Mouse (Mus musculus) neural tube, embryonic 15.5 days (tissue): Measurements from ENCODE around the gene Atl3. TPM values are rescaled to one million over a fixed set of nuclear protein-coding genes. Genes with fewer than 3 reads are reported as not detected.
A peak's percentile ranks its signal among the peaks of the same experiment; 100 is the strongest.

Experiments used
- ATAC-seq: fragments of 200-750 bp; cut with Nextera tagmentation; 2 replicates; pipeline ENCODE4 v1.8.0; 2017; ENCODE audit warnings: mild to moderate bottlenecking, moderate TSS enrichment, moderate library complexity; ENCODE audit not compliant: low FRiP score
- H3K27ac ChIP-seq: fragments of 300-500 bp; sonication (generic); replicated peaks from 2 replicates; pipeline ENCODE4 v1.5.1; 2015; ENCODE audit warnings: mild to moderate bottlenecking, inconsistent platforms
- H3K27me3 ChIP-seq: fragments of 300-500 bp; sonication (generic); replicated peaks from 2 replicates; pipeline ENCODE4 v1.6.1; 2015; ENCODE audit warnings: inconsistent platforms
- H3K36me3 ChIP-seq: fragments of 300-500 bp; sonication (generic); 2 replicates; pipeline ENCODE4 v1.6.1; 2015; ENCODE audit warnings: inconsistent platforms
- H3K4me1 ChIP-seq: fragments of 300-500 bp; sonication (generic); 2 replicates; pipeline ENCODE4 v1.6.1; 2015; ENCODE audit warnings: inconsistent platforms
- H3K4me2 ChIP-seq: fragments of 300-500 bp; sonication (generic); 2 replicates; pipeline ENCODE4 v1.6.1; 2015; ENCODE audit warnings: inconsistent platforms, mild to moderate bottlenecking, moderate library complexity
- H3K4me3 ChIP-seq: fragments of 300-500 bp; sonication (generic); replicated peaks from 2 replicates; pipeline ENCODE4 v1.5.1; 2015; ENCODE audit warnings: mild to moderate bottlenecking, inconsistent platforms
- H3K9ac ChIP-seq: fragments of 300-500 bp; sonication (generic); replicated peaks from 2 replicates; pipeline ENCODE4 v1.6.1; 2015; ENCODE audit warnings: mild to moderate bottlenecking, inconsistent platforms
- H3K9me3 ChIP-seq: fragments of 300-500 bp; sonication (generic); replicated peaks from 2 replicates; pipeline ENCODE4 v1.6.1; 2016; ENCODE audit warnings: inconsistent platforms
- WGBS: fragments of 180-500 bp; shearing (Covaris S2); methylation state at CpG from one replicate; pipeline ENCODE4 v1.1.7; 2015; ENCODE audit warnings: mixed read lengths; 5-methylcytosine and 5-hydroxymethylcytosine counted together
- polyA plus RNA-seq: library from polyadenylated mRNA; unstranded; fragments of >200 nt; fragmentation: Nextera tagmentation; extraction: Ambion mirVana; gene quantifications from 2 replicates; pipeline ENCODE4 v1.2.1, GENCODE M21; 2015

The Atl3 gene
- polyA plus RNA-seq, 1 experiment from 2014 or later = 7.0 TPM

- H3K4me1 ChIP-seq = no peaks in the 10 kb centered on the region
- H3K9me3 ChIP-seq = no peaks in the 10 kb centered on the region
- ATAC-seq = no peak
- H3K9ac ChIP-seq = no peak overlapping the region
- H3K36me3 ChIP-seq = no peaks in the 10 kb centered on the region
- H3K27ac ChIP-seq = no peak overlapping the region
- 90% methylated on average over 3 of the region's 3 CpGs for WGBS
- H3K27me3 ChIP-seq = no peaks in the 10 kb centered on the region
- no peak overlapping the region for H3K4me2 ChIP-seq
- H3K4me3 ChIP-seq = no peak overlapping the region
Observed at GRCm38 (mm10) chr19:7548924-7549323, 55.1 kb downstream of the Atl3 start.

- no peaks in the 10 kb centered on the region for H3K4me1 ChIP-seq
- no peak overlapping the region for H3K27ac ChIP-seq
- no peaks in the 10 kb centered on the region for H3K27me3 ChIP-seq
- 72% methylated on average over 4 of the region's 4 CpGs for WGBS
- no peak overlapping the region for H3K9ac ChIP-seq
- no peaks in the 10 kb centered on the region for H3K9me3 ChIP-seq
- H3K4me3 ChIP-seq = no peak overlapping the region
- no peak for ATAC-seq
- no peak overlapping the region for H3K4me2 ChIP-seq
- H3K36me3 ChIP-seq = no peaks in the 10 kb centered on the region
Observed at GRCm38 (mm10) chr19:7551550-7552300, 57.9 kb downstream of the Atl3 start.

DNA sequence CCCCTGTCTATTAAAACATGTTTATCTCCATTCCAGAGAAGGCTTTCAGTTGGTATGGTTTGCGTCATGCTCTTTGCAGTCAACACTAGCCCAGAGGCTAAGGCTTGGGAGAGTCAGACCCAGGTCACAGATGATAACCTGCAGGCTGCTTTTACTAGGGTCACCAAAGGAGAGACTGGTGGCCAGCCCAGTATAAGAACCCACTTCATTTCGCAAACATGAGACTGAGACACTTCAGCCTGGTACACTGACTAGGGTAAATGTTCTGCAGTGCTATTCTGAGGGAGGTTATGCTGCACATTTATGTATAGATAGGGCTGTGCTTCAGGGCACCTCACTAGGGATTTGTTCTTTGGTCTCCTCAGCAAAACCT, 58.4 kb downstream of the Atl3 start:
- H3K36me3 ChIP-seq = no peaks in the 10 kb centered on the region
- 93% methylated on average over 2 of the region's 2 CpGs for WGBS
- H3K4me3 ChIP-seq = no peak overlapping the region
- no peak overlapping the region for H3K4me2 ChIP-seq
- peaks cover 3% of the 10 kb centered on the region for H3K4me1 ChIP-seq
- no peaks in the 10 kb centered on the region for H3K27me3 ChIP-seq
- no peak overlapping the region for H3K9ac ChIP-seq
- ATAC-seq = no peak
- H3K9me3 ChIP-seq = no peaks in the 10 kb centered on the region
- no peak overlapping the region for H3K27ac ChIP-seq

- Histone ChIP-seq H3K36me3 (no peaks in the 10 kb centered on the region), H3K9ac (no peak overlapping the region), H3K4me1 (peaks cover 10% of the 10 kb centered on the region), H3K9me3 (no peaks in the 10 kb centered on the region), H3K4me2 (no peak overlapping the region), H3K27me3 (0 out of 2 replicates have a peak, but pooled peaks cover 6% of the 10 kb centered on the region), H3K4me3 (no peak overlapping the region), H3K27ac (no peak overlapping the region)
- ATAC-seq = no peak
Observed at GRCm38 (mm10) chr19:7553441-7553840, 59.6 kb downstream of the Atl3 start.

- Histone ChIP-seq H3K27me3 (0 out of 2 replicates have a peak, but pooled peaks cover 6% of the 10 kb centered on the region), H3K4me3 (no peak overlapping the region), H3K27ac (no peak overlapping the region), H3K4me2 (no peak overlapping the region), H3K9ac (no peak overlapping the region), H3K4me1 (peaks cover 10% of the 10 kb centered on the region), H3K9me3 (no peaks in the 10 kb centered on the region), H3K36me3 (no peaks in the 10 kb centered on the region)
- WGBS = 74% methylated on average over 4 of the region's 4 CpGs
- no peak for ATAC-seq
Observed at GRCm38 (mm10) chr19:7554881-7555280, 61.0 kb downstream of the Atl3 start.

DNA sequence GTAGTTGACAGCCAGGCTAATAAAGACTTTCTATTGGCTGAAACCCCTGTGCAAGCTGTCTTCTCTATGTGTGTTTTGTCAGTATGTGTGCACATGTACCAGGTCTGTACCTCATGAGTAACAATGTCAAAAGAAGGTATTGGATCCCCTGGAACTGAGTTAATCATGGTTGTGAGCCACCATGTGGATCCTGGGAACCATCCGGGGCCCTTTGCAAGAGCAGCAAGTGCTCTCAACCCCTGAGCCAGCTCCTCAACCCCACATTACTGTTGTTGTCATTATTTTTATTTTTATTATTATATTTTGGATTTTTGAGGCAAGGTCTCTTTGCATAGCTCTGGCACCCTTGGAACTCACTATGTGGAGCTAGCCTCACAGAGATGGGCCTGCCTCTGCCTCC, 62.8 kb downstream of the Atl3 start:
- H3K4me3 ChIP-seq = no peak overlapping the region
- no peak overlapping the region for H3K4me2 ChIP-seq
- no peaks in the 10 kb centered on the region for H3K9me3 ChIP-seq
- H3K9ac ChIP-seq = no peak overlapping the region
- no peaks in the 10 kb centered on the region for H3K36me3 ChIP-seq
- ATAC-seq = no peak
- 0 out of 2 replicates have a peak, but pooled peaks cover 6% of the 10 kb centered on the region for H3K27me3 ChIP-seq
- peaks cover 10% of the 10 kb centered on the region for H3K4me1 ChIP-seq
- WGBS = 97% methylated on average over 1 of the region's 1 CpGs
- no peak overlapping the region for H3K27ac ChIP-seq

DNA sequence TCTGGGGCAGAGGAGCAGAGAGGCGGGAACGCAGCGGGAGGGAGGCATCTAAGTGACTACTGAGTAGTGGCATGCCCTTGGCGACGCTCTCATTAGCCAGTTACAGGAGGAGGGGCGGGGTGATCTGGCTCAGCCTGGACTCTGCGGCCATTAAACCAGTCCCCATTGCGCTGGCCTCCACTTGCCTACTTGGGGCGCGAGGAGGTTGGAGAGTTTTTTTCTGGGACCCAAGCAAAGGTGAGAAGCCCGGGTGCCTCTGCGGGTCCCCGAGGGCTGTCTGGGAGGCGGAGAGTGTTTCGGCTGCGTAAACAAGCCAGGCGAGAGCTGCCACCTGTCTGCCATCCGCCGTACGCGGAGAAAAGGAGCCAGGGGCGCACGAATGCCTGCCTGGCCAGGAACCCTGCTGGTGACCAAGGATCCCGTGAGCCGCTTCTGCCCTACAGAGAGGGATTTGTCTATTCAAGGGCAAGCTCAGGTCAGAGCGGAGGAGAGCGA, 63.5 kb downstream of the Atl3 start, which contains the start of gene Pla2g16:
Pla2g16 (plus strand) TSS at position 132 of the 495 bp plus-strand sequence.
- H3K27me3 ChIP-seq = 0 out of 2 replicates have a peak, but pooled peaks cover 6% of the 10 kb centered on the region
- peaks cover 10% of the 10 kb centered on the region for H3K4me1 ChIP-seq
- H3K27ac ChIP-seq = no peak within 1 kb of the TSS
- peak within 1 kb of the TSS; percentile 72 for H3K4me2 ChIP-seq
- H3K9ac ChIP-seq = 0 out of 2 replicates have a peak within 1 kb of the TSS, but pooled peaks have one; percentile 31
- no peaks in the 10 kb centered on the region for H3K9me3 ChIP-seq
- peak; percentile 69; the same call in 1 of the 2 replicates for ATAC-seq
- WGBS = 1% methylated on average over 27 of the region's 27 CpGs
- H3K4me3 ChIP-seq = peak within 1 kb of the TSS; percentile 41
- no peaks in the 10 kb centered on the region for H3K36me3 ChIP-seq

DNA sequence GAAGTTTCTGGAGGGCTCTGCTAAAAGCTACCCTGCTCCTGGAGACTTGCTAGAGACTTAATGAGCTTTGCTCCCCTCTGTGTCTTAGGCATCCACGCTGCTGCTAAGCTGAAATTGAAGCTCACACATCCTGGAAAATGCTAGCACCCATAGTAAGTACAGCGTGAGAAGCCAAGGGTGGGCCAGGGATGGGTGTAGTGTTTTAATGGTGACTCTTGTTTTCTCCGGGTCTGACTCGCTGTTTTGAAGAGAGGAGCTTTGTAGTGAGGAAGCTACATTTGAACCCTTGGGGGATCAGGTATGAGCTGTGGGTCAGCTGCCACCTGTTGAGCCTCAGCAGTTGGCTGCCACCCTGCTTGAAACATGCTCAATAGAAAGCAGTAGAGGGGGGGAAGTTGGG, 64.0 kb downstream of the Atl3 start:
- Histone ChIP-seq H3K9ac (0 out of 2 replicates have a peak overlapping the region, but pooled peaks have one; percentile 31), H3K4me3 (peak overlapping the region; percentile 41), H3K4me1 (peaks cover 10% of the 10 kb centered on the region), H3K27ac (no peak overlapping the region), H3K4me2 (peak overlapping the region; percentile 72), H3K9me3 (no peaks in the 10 kb centered on the region), H3K27me3 (0 out of 2 replicates have a peak, but pooled peaks cover 6% of the 10 kb centered on the region), H3K36me3 (no peaks in the 10 kb centered on the region)
- WGBS = 10% methylated on average over 4 of the region's 4 CpGs
- ATAC-seq = no peak

GRCm38 (mm10) chr19:7558675-7559074, 64.8 kb downstream of the Atl3 start:
- H3K4me2 ChIP-seq = no peak overlapping the region
- H3K36me3 ChIP-seq = no peaks in the 10 kb centered on the region
- H3K9me3 ChIP-seq = no peaks in the 10 kb centered on the region
- 0 out of 2 replicates have a peak, but pooled peaks cover 6% of the 10 kb centered on the region for H3K27me3 ChIP-seq
- no peak overlapping the region for H3K9ac ChIP-seq
- H3K4me3 ChIP-seq = no peak overlapping the region
- no peak overlapping the region for H3K27ac ChIP-seq
- peaks cover 10% of the 10 kb centered on the region for H3K4me1 ChIP-seq
- 84% methylated on average over 4 of the region's 4 CpGs for WGBS
- no peak for ATAC-seq

- WGBS = 87% methylated on average over 4 of the region's 4 CpGs
Observed at GRCm38 (mm10) chr19:7559986-7560385, 66.1 kb downstream of the Atl3 start.

DNA sequence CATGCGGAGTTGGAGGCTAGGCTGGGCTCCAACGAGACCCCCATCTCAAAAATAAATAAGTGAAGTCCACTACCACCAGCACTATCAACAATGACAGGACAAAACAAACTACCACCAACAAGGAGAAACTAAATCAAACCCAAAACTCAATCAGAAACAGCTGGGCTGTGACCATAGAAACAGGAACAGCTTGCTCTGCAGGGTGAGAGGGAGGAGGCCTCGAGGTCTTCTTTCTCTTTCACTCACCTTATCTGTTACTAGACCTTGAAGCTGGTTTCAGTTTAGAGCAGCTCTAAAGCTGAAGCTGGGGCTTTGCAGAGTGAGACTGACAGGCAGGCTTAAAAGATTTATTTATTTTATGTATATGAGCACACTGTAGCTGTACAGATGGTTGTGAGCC, 67.6 kb downstream of the Atl3 start:
- Histone ChIP-seq H3K4me2 (no peak overlapping the region), H3K4me3 (no peak overlapping the region), H3K27me3 (0 out of 2 replicates have a peak, but pooled peaks cover 6% of the 10 kb centered on the region), H3K9me3 (no peaks in the 10 kb centered on the region), H3K27ac (no peak overlapping the region), H3K36me3 (no peaks in the 10 kb centered on the region), H3K9ac (no peak overlapping the region), H3K4me1 (peaks cover 10% of the 10 kb centered on the region)
- WGBS = 75% methylated on average over 3 of the region's 3 CpGs
- no peak for ATAC-seq

More at GRCm38 (mm10) chr19:7559986-7560385, 66.1 kb downstream of the Atl3 start:
- Histone ChIP-seq H3K4me3 (no peak overlapping the region), H3K9ac (no peak overlapping the region), H3K4me1 (peaks cover 10% of the 10 kb centered on the region), H3K27ac (no peak overlapping the region), H3K27me3 (0 out of 2 replicates have a peak, but pooled peaks cover 6% of the 10 kb centered on the region), H3K4me2 (no peak overlapping the region), H3K36me3 (no peaks in the 10 kb centered on the region), H3K9me3 (no peaks in the 10 kb centered on the region)
- no peak for ATAC-seq

- no peak overlapping the region for H3K9ac ChIP-seq
- 83% methylated on average over 10 of the region's 10 CpGs for WGBS
- ATAC-seq = no peak
Observed at GRCm38 (mm10) chr19:7562601-7563129, 68.8 kb downstream of the Atl3 start.

More at GRCm38 (mm10) chr19:7562601-7563129, 68.8 kb downstream of the Atl3 start:
- no peaks in the 10 kb centered on the region for H3K36me3 ChIP-seq
- H3K27ac ChIP-seq = no peak overlapping the region
- H3K4me1 ChIP-seq = peaks cover 4% of the 10 kb centered on the region
- H3K4me2 ChIP-seq = no peak overlapping the region
- 0 out of 2 replicates have a peak, but pooled peaks cover 4% of the 10 kb centered on the region for H3K27me3 ChIP-seq
- H3K9me3 ChIP-seq = no peaks in the 10 kb centered on the region
- H3K4me3 ChIP-seq = no peak overlapping the region
